Mouse (Mus musculus): ENCODE measurements around the gene Enpep.

DNA sequence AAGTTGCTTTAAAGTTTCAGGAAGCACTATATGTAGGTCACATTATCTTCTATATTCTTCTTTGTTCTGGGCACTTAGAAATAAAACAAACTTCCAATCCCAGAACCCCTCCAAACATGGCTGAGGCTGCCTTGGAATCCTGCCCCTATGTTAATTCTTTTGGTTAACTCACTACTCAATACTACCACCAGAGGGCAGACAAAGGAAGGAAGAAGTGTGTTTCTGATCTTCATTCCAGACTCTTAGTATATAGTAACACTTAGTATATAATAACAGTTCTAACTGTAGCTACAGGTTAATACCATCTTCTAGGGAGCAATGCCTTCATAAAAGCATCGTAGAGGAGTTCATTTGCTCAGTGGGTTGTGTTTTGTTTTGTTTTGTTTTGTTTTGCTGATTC lies 32.6 kb downstream of the Enpep start:
- TF ChIP-seq GATA1 (IDR thresholded peaks at IDR 0.05; ENCODE audit: low read length) (no peak), TAL1 (IDR thresholded peaks at IDR 0.05; ENCODE audit: low read length) (no peak)

Measured in erythroblast, embryonic 14.5 days (primary cell).